Mouse (Mus musculus) heart, embryonic 13.5 days (tissue): Measurements from ENCODE around the gene Mmp3. TPM values are rescaled to one million over a fixed set of nuclear protein-coding genes. Genes with fewer than 3 reads are reported as not detected.
"Not testable (repeated sequence)": the region's sequence is repeated elsewhere in the genome, so short reads cannot be mapped to it uniquely, and the experiment has no call there.

Experiments used
- ATAC-seq: fragments of 200-750 bp; cut with Nextera tagmentation; 2 replicates; pipeline ENCODE4 v1.8.0; 2017; ENCODE audit warnings: moderate TSS enrichment; ENCODE audit not compliant: insufficient number of reproducible peaks, low FRiP score, low TSS enrichment; ENCODE audit errors: extremely low read depth
- H3K27ac ChIP-seq: fragments of 300-500 bp; sonication (generic); replicated peaks from 2 replicates; pipeline ENCODE4 v1.5.1; 2015; ENCODE audit warnings: moderate library complexity, mild to moderate bottlenecking, inconsistent platforms
- H3K27me3 ChIP-seq: fragments of 300-500 bp; sonication (generic); replicated peaks from 2 replicates; pipeline ENCODE4 v1.6.1; 2015; ENCODE audit warnings: mild to moderate bottlenecking, inconsistent platforms
- H3K36me3 ChIP-seq: fragments of 300-500 bp; sonication (generic); 2 replicates; pipeline ENCODE4 v1.6.1; 2015; ENCODE audit warnings: mild to moderate bottlenecking, inconsistent platforms
- H3K4me1 ChIP-seq: fragments of 300-500 bp; sonication (generic); 2 replicates; pipeline ENCODE4 v1.6.1; 2015; ENCODE audit warnings: inconsistent platforms
- H3K4me2 ChIP-seq: fragments of 300-500 bp; sonication (generic); 2 replicates; pipeline ENCODE4 v1.6.1; 2015; ENCODE audit warnings: inconsistent platforms, mild to moderate bottlenecking, moderate library complexity
- H3K4me3 ChIP-seq: fragments of 300-500 bp; sonication (generic); 2 replicates; pipeline ENCODE4 v1.5.1; 2015; ENCODE audit warnings: moderate library complexity, mild to moderate bottlenecking, inconsistent platforms
- H3K9ac ChIP-seq: fragments of 300-500 bp; sonication (generic); 2 replicates; pipeline ENCODE4 v1.6.1; 2015; ENCODE audit warnings: inconsistent platforms, mild to moderate bottlenecking, moderate library complexity
- H3K9me3 ChIP-seq: fragments of 300-500 bp; sonication (generic); 2 replicates; pipeline ENCODE4 v1.6.1; 2016; ENCODE audit warnings: inconsistent platforms
- WGBS: fragments of 180-500 bp; shearing (Covaris S2); methylation state at CpG from one replicate; pipeline ENCODE4 v1.1.7; 2015; ENCODE audit warnings: mixed read lengths; 5-methylcytosine and 5-hydroxymethylcytosine counted together
- polyA plus RNA-seq: library from polyadenylated mRNA; unstranded; fragments of >200 nt; fragmentation: Nextera tagmentation; extraction: Ambion mirVana; gene quantifications from 2 replicates; pipeline ENCODE4 v1.2.1, GENCODE M21; 2015

Gene Mmp3
- not detected in 2 replicates for polyA plus RNA-seq

GRCm38 (mm10) chr9:7445522-7445921 lies at the start of gene Mmp3:
Gene Mmp3, plus strand, starts transcription at chr9:7445822.
- Histone ChIP-seq H3K36me3 (no peaks in the 10 kb centered on the region), H3K4me2 (no peak within 1 kb of the TSS), H3K4me3 (no peak within 1 kb of the TSS), H3K27me3 (no peaks in the 10 kb centered on the region), H3K9ac (no peak within 1 kb of the TSS), H3K27ac (no peak within 1 kb of the TSS), H3K9me3 (no peaks in the 10 kb centered on the region), H3K4me1 (no peaks in the 10 kb centered on the region)
- no peak for ATAC-seq
- WGBS = 80% methylated on average over 2 of the region's 2 CpGs

- not testable (repeated sequence) for H3K27ac ChIP-seq, H3K36me3 ChIP-seq, H3K4me2 ChIP-seq, H3K9me3 ChIP-seq, H3K4me3 ChIP-seq, H3K27me3 ChIP-seq, ATAC-seq, H3K9ac ChIP-seq, H3K4me1 ChIP-seq
- 77% methylated on average over 8 of the region's 8 CpGs for WGBS
Observed at GRCm38 (mm10) chr9:7396556-7396955, 49.1 kb upstream of the Mmp3 start.

DNA sequence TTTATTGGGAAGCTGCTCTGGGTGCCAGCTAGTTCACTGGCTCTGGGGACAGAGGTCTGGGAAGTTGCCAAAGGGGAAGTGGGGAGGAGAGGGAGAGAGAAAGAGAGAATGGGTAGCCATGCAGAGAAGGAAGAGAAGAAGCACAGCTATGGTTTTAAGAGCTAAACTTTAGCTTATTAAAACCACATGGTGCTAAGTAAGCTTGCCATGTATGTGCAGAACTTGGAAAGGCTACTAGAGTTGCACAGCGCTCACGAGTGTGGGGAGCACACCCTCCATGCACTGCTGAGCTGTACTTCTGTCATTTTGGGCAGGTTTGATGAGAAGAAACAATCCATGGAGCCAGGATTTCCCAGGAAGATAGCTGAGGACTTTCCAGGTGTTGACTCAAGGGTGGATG lies 7.7 kb downstream of the Mmp3 start:
- H3K4me2 ChIP-seq = no peak overlapping the region
- H3K9me3 ChIP-seq = no peaks in the 10 kb centered on the region
- 71% methylated on average over 2 of the region's 2 CpGs for WGBS
- H3K27ac ChIP-seq = no peak overlapping the region
- no peak for ATAC-seq
- H3K36me3 ChIP-seq = no peaks in the 10 kb centered on the region
- no peaks in the 10 kb centered on the region for H3K27me3 ChIP-seq
- no peak overlapping the region for H3K4me3 ChIP-seq
- H3K4me1 ChIP-seq = peaks cover 4% of the 10 kb centered on the region; the same call in 1 of the 2 replicates
- H3K9ac ChIP-seq = no peak overlapping the region

DNA sequence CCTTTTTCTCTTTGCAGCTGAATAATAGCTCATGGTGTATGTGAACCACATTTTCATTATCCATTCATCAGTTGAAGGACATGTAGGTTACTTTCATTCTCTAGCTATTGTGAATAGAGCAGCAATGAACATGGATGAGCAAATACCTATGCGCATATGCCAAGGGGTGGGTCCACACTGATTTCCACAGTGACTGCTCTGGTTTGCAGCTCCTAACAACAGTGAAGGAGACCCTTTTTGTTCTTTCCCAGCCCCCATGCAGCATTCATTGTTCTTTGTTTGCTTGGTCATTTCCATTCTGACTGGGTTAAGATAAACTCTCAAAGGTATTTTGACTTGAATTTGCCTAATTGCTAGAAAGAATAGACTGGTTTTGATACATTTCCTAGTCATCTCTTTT lies 24.6 kb downstream of the Mmp3 start:
- no peak overlapping the region for H3K27ac ChIP-seq
- no peaks in the 10 kb centered on the region for H3K27me3 ChIP-seq
- no peak overlapping the region for H3K9ac ChIP-seq
- 92% methylated on average over 1 of the region's 1 CpGs for WGBS
- H3K9me3 ChIP-seq = no peaks in the 10 kb centered on the region
- ATAC-seq = no peak
- H3K36me3 ChIP-seq = no peaks in the 10 kb centered on the region
- H3K4me3 ChIP-seq = no peak overlapping the region
- no peak overlapping the region for H3K4me2 ChIP-seq
- H3K4me1 ChIP-seq = no peaks in the 10 kb centered on the region

- Histone ChIP-seq H3K36me3 (no peaks in the 10 kb centered on the region), H3K4me1 (no peaks in the 10 kb centered on the region), H3K9me3 (no peaks in the 10 kb centered on the region), H3K9ac (no peak overlapping the region), H3K4me3 (no peak overlapping the region), H3K27ac (no peak overlapping the region), H3K27me3 (no peaks in the 10 kb centered on the region), H3K4me2 (no peak overlapping the region)
- no peak for ATAC-seq
- WGBS = 66% methylated on average over 5 of the region's 5 CpGs
Observed at GRCm38 (mm10) chr9:7483684-7484394, 38.2 kb downstream of the Mmp3 start.

GRCm38 (mm10) chr9:7501138-7501537 lies 55.5 kb downstream of the Mmp3 start:
- H3K4me1 ChIP-seq = no peaks in the 10 kb centered on the region
- WGBS = 72% methylated on average over 3 of the region's 3 CpGs
- no peaks in the 10 kb centered on the region for H3K27me3 ChIP-seq
- H3K4me2 ChIP-seq = no peak overlapping the region
- no peaks in the 10 kb centered on the region for H3K36me3 ChIP-seq
- ATAC-seq = no peak
- H3K9ac ChIP-seq = no peak overlapping the region
- H3K4me3 ChIP-seq = no peak overlapping the region
- no peaks in the 10 kb centered on the region for H3K9me3 ChIP-seq
- no peak overlapping the region for H3K27ac ChIP-seq

- Histone ChIP-seq H3K27me3 (no peaks in the 10 kb centered on the region), H3K9me3 (no peaks in the 10 kb centered on the region), H3K27ac (no peak within 1 kb of the TSS), H3K4me3 (no peak within 1 kb of the TSS), H3K9ac (no peak within 1 kb of the TSS), H3K4me2 (no peak within 1 kb of the TSS), H3K36me3 (no peaks in the 10 kb centered on the region), H3K4me1 (no peaks in the 10 kb centered on the region)
- WGBS = 72% methylated on average over 3 of the region's 3 CpGs
- no peak for ATAC-seq
Observed at GRCm38 (mm10) chr9:7502051-7502450, 56.4 kb downstream of the Mmp3 start, which contains the start of gene Mmp10. Gene Mmp10, plus strand, starts transcription at chr9:7502352.

Other genes with a start within 250 kb of the Mmp3 start
- 0.23 TPM in 2 replicates for gene Mmp13, start 173.3 kb upstream of the Mmp3 start, polyA plus RNA-seq
- gene Mmp12, start 101.4 kb upstream of the Mmp3 start, polyA plus RNA-seq = 0.09 and 0.27 TPM in 2 replicates
- not detected in 2 replicates for gene Mmp1b, start 57.8 kb upstream of the Mmp3 start, polyA plus RNA-seq
- not detected in 2 replicates for gene Mmp10, start 56.5 kb downstream of the Mmp3 start, polyA plus RNA-seq
- gene Mmp8, start 112.6 kb downstream of the Mmp3 start, polyA plus RNA-seq = 0.08 and 0.13 TPM in 2 replicates
- gene Mmp27, start 125.6 kb downstream of the Mmp3 start, polyA plus RNA-seq = not detected in 2 replicates
- gene Mmp20, start 182.4 kb downstream of the Mmp3 start, polyA plus RNA-seq = not detected in 2 replicates
- gene Mmp7, start 246.3 kb downstream of the Mmp3 start, polyA plus RNA-seq = not detected in 2 replicates